Mouse (Mus musculus): ENCODE measurements at regions not wholly inside any gene's neighbourhood (a gene's known extent, or its start where the extent isn't known, plus 50 kb on each side); places are given as distances from the start of the nearest gene placed in this dataset.
A peak's percentile ranks its signal among the peaks of the same experiment; 100 is the strongest.

GRCm38 (mm10) chr4:75884371-75884770, 606.3 kb upstream of the Dmac1 start:
- H3K4me1 ChIP-seq (ENCODE audit: insufficient read depth), result no peaks in the 10 kb centered on the region
- no peak for DNase-seq

GRCm38 (mm10) chr4:75869771-75870170, 591.7 kb upstream of the Dmac1 start:
- Histone ChIP-seq H3K9ac (no peak overlapping the region), H3K27ac (ENCODE audit: low read depth, low read length) (no peak overlapping the region), H3K9me3 (ENCODE audit: low read length) (no peaks in the 10 kb centered on the region), H3K4me1 (ENCODE audit: insufficient read depth) (no peaks in the 10 kb centered on the region), H3K36me3 (ENCODE audit: insufficient read depth) (no peaks in the 10 kb centered on the region), H3K4me2 (ENCODE audit: low read depth) (no peak overlapping the region), H3K27me3 (ENCODE audit: insufficient read depth, low read length) (no peaks in the 10 kb centered on the region), H3K4me3 (ENCODE audit: low read depth, low read length) (no peak overlapping the region)
- 71% methylated on average over 1 of the region's 1 CpGs for WGBS
- TF ChIP-seq CTCF (IDR thresholded peaks at IDR 0.05; ENCODE audit: low read depth), result no peak
- DNase-seq, result no peak
- no peak for ATAC-seq

More at GRCm38 (mm10) chr4:75884371-75884770, 606.3 kb upstream of the Dmac1 start:
- TF ChIP-seq CTCF (IDR thresholded peaks at IDR 0.05; ENCODE audit: low read depth), result no peak
- no peak for ATAC-seq
- H3K27me3 ChIP-seq (ENCODE audit: insufficient read depth, low read length), result no peaks in the 10 kb centered on the region
- no peak overlapping the region for H3K4me2 ChIP-seq (ENCODE audit: low read depth)
- no peak overlapping the region for H3K27ac ChIP-seq (ENCODE audit: low read depth, low read length)
- H3K36me3 ChIP-seq (ENCODE audit: insufficient read depth), result no peaks in the 10 kb centered on the region
- H3K9ac ChIP-seq, result no peak overlapping the region
- no peak overlapping the region for H3K4me3 ChIP-seq (ENCODE audit: low read depth, low read length)
- no peaks in the 10 kb centered on the region for H3K9me3 ChIP-seq (ENCODE audit: low read length)
- 87% methylated on average over 4 of the region's 4 CpGs for WGBS

DNA sequence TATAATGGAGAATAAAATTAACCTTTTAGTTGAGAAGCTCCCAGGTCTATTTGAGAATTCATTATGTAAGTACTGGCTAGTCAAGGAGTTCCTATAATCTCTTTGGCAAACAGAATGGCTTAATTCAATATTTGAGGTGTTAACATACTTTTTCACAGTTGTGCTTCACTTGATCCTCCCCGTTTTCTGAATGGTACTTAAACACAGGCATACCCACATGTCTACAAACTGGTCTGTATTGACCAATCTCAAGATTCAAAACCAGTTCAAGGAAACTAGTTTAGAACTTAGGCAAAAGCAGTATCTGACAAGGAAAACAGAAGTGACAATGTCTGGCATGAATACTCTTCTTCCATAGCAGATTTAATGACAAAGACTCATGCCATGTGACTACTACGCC, 583.0 kb upstream of the Dmac1 start:
- Histone ChIP-seq H3K4me2 (ENCODE audit: low read depth) (no peak overlapping the region), H3K36me3 (ENCODE audit: insufficient read depth) (no peaks in the 10 kb centered on the region), H3K27me3 (ENCODE audit: insufficient read depth, low read length) (no peaks in the 10 kb centered on the region), H3K4me3 (ENCODE audit: low read depth, low read length) (no peak overlapping the region), H3K9me3 (ENCODE audit: low read length) (no peaks in the 10 kb centered on the region), H3K4me1 (ENCODE audit: insufficient read depth) (0 out of 2 replicates have a peak, but pooled peaks cover 6% of the 10 kb centered on the region), H3K9ac (no peak overlapping the region), H3K27ac (ENCODE audit: low read depth, low read length) (no peak overlapping the region)
- DNase-seq (no peak), ATAC-seq (no peak)
- WGBS, result 82% methylated on average over 2 of the region's 2 CpGs
- TF ChIP-seq CTCF (IDR thresholded peaks at IDR 0.05; ENCODE audit: low read depth), result no peak

- H3K27ac ChIP-seq (ENCODE audit: low read depth, low read length), result no peak overlapping the region
- no peaks in the 10 kb centered on the region for H3K27me3 ChIP-seq (ENCODE audit: insufficient read depth, low read length)
- H3K4me2 ChIP-seq (ENCODE audit: low read depth), result no peak overlapping the region
- WGBS, result 53% methylated on average over 2 of the region's 2 CpGs
- H3K4me1 ChIP-seq (ENCODE audit: insufficient read depth), result 0 out of 2 replicates have a peak, but pooled peaks cover 6% of the 10 kb centered on the region
- no peaks in the 10 kb centered on the region for H3K9me3 ChIP-seq (ENCODE audit: low read length)
- DNase-seq (peak; percentile 6), ATAC-seq (peak; percentile 53)
- no peaks in the 10 kb centered on the region for H3K36me3 ChIP-seq (ENCODE audit: insufficient read depth)
- H3K4me3 ChIP-seq (ENCODE audit: low read depth, low read length), result no peak overlapping the region
- H3K9ac ChIP-seq, result no peak overlapping the region
- no peak for TF ChIP-seq CTCF (IDR thresholded peaks at IDR 0.05; ENCODE audit: low read depth)
These were observed 579.8 kb upstream of the Dmac1 start for GRCm38 (mm10) chr4:75857769-75858408.

GRCm38 (mm10) chr4:75855688-75856296, 577.7 kb upstream of the Dmac1 start:
- Histone ChIP-seq H3K27me3 (ENCODE audit: insufficient read depth, low read length) (no peaks in the 10 kb centered on the region), H3K36me3 (ENCODE audit: insufficient read depth) (no peaks in the 10 kb centered on the region), H3K9ac (no peak overlapping the region), H3K4me1 (ENCODE audit: insufficient read depth) (0 out of 2 replicates have a peak, but pooled peaks cover 6% of the 10 kb centered on the region), H3K9me3 (ENCODE audit: low read length) (no peaks in the 10 kb centered on the region), H3K4me2 (ENCODE audit: low read depth) (no peak overlapping the region), H3K27ac (ENCODE audit: low read depth, low read length) (no peak overlapping the region), H3K4me3 (ENCODE audit: low read depth, low read length) (no peak overlapping the region)
- DNase-seq (no peak), ATAC-seq (no peak)
- 14% methylated on average over 6 of the region's 6 CpGs for WGBS
- no peak for TF ChIP-seq CTCF (IDR thresholded peaks at IDR 0.05; ENCODE audit: low read depth)

- DNase-seq, result no peak
- H3K4me3 ChIP-seq (ENCODE audit: low read depth, low read length), result no peak overlapping the region
- no peak overlapping the region for H3K9ac ChIP-seq
- H3K4me2 ChIP-seq (ENCODE audit: low read depth), result no peak overlapping the region
- no peak for TF ChIP-seq CTCF (IDR thresholded peaks at IDR 0.05; ENCODE audit: low read depth)
- 74% methylated on average over 2 of the region's 2 CpGs for WGBS
- no peaks in the 10 kb centered on the region for H3K9me3 ChIP-seq (ENCODE audit: low read length)
- no peak overlapping the region for H3K27ac ChIP-seq (ENCODE audit: low read depth, low read length)
- no peaks in the 10 kb centered on the region for H3K4me1 ChIP-seq (ENCODE audit: insufficient read depth)
- H3K27me3 ChIP-seq (ENCODE audit: insufficient read depth, low read length), result no peaks in the 10 kb centered on the region
- ATAC-seq, result no peak
- no peaks in the 10 kb centered on the region for H3K36me3 ChIP-seq (ENCODE audit: insufficient read depth)
These were observed 572.2 kb upstream of the Dmac1 start for GRCm38 (mm10) chr4:75850343-75850742.

DNA sequence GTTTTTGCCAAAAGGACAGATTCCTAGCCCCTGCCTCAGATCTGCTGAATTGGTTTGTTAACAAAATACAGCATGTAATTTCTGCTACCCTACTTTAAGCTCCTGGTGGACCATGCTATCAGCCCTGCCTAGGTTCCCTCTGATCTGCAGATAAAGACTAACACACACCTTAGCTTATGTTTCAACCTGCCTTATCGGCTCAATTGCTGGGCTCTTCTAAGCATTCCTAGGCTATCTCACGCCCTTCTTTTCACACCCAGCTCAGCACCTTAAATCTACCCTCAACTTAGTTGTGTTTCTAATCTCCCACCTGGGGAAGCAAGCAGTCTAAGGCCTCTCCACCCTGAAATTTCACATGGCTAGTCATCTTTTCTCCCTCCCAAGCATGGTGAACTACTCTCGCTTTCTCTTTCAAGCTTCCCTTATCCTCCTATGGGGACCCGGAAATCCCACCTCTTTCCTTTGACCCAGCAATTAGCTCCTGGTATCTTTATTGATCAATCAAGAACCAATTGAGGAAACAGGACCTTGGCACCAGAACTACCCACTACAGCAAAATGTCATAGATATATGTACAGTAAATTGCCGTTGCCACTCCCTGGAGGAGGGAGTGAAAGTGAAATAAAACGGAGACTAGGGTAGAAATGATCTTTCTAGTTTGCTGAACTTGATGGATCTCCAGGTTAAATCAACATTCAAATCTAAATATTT, 569.7 kb upstream of the Dmac1 start:
- Histone ChIP-seq H3K9ac (no peak overlapping the region), H3K27ac (ENCODE audit: low read depth, low read length) (no peak overlapping the region), H3K4me3 (ENCODE audit: low read depth, low read length) (no peak overlapping the region), H3K27me3 (ENCODE audit: insufficient read depth, low read length) (no peaks in the 10 kb centered on the region), H3K36me3 (ENCODE audit: insufficient read depth) (no peaks in the 10 kb centered on the region), H3K4me2 (ENCODE audit: low read depth) (no peak overlapping the region), H3K9me3 (ENCODE audit: low read length) (no peaks in the 10 kb centered on the region), H3K4me1 (ENCODE audit: insufficient read depth) (no peaks in the 10 kb centered on the region)
- DNase-seq, result no peak
- WGBS, result 96% methylated on average over 6 of the region's 6 CpGs
- no peak for TF ChIP-seq CTCF (IDR thresholded peaks at IDR 0.05; ENCODE audit: low read depth)
- ATAC-seq, result no peak

All from forebrain, postnatal 0 days (tissue).